Mouse (Mus musculus): ENCODE measurements around the gene Mipep.

The Mipep gene

DNA sequence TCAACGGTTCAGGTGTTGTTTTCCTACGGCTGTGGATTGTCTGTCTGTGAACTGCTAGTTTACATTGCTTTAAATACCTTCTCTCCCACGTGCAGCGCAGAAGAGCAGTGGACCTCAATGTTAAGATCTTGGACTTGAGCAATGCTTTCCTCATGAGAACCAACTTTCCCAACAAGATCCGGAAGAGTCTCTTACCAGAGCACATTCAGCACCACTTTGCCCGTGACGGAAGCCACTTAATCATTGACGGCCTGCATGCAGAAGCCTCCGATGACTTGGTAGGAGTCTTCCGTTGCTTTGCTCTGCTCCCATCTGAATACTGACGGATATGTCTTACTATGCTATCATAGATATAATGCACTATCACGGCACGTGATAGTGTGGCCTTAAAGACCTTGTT is 17.7 kb downstream of the Mipep start:
- DNase-seq (ENCODE audit: low spot score): no peak

DNA sequence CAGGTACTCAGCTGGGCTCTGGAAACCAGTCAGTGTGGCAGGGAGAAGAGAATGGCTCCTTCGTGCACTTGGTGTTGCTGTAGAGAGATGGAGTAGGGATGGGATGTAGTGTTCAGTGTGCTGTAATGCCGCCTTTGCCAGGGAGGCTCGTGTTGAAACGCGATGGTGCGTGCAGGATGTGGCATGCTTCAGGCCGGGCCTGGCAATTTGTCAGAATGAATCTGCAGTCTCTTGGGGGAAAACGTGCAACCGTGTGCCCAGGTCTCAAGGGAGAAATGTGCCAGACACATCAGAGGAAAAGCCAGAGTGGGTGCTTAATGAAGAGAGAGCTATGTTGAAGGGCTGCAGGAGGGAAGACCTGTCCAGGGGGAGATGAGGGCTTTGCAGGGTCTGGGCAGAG is 20.6 kb downstream of the Mipep start:
- DNase-seq (ENCODE audit: low spot score): no peak

GRCm38 (mm10) chr14:60805871-60806270 is 21.5 kb downstream of the Mipep start:
- no peak for DNase-seq (ENCODE audit: low spot score)

DNA sequence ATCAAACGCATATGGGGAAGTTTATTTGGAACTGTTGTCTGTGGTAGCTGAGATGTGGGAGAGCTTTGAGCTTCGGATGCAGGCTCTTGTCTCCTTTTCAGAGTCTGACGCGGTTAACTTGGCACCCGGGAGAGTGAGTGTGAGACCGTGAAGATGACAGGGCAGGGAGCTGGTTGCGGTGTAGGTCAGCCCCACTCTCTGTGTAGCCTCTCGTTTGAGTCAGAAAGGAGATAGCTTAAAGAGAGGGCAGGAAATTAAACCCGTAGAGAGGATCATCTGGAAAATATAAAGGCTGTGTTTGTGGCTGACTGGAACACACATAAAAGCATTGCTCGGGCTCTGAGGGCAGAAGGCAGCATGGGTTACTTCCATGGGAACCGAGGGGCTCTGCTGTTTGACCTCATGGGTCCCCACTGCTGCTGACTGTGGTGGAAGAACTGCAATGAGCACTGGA is 22.5 kb downstream of the Mipep start:
- DNase-seq (ENCODE audit: low spot score): peak; percentile 58

GRCm38 (mm10) chr14:60809881-60810280 is 25.5 kb downstream of the Mipep start:
- DNase-seq (ENCODE audit: low spot score): no peak

- no peak for DNase-seq (ENCODE audit: low spot score)
Observed at GRCm38 (mm10) chr14:60811547-60811946, 27.2 kb downstream of the Mipep start.

DNA sequence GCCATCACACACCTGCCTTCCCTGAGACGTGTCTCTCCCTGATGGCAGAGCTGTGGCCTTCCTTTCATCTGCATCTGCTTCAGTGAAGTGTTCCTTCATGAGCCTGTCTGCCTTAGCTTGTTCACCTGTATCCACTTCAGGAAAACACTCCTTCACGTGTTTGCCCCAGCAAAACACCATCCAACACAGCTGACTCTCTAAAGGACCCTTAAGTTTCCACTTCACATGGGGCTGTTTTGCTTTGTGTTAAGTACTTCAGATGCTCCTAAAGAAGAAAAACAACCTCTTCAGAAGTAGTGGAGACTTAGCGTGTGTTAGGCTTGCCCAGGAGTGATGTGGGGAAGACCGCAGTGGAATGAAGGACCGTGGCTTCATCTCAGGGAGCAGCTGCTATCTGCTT is 30.7 kb downstream of the Mipep start:
- DNase-seq (ENCODE audit: low spot score): no peak

GRCm38 (mm10) chr14:60818045-60818444 is 33.7 kb downstream of the Mipep start:
- no peak for DNase-seq (ENCODE audit: low spot score)

DNA sequence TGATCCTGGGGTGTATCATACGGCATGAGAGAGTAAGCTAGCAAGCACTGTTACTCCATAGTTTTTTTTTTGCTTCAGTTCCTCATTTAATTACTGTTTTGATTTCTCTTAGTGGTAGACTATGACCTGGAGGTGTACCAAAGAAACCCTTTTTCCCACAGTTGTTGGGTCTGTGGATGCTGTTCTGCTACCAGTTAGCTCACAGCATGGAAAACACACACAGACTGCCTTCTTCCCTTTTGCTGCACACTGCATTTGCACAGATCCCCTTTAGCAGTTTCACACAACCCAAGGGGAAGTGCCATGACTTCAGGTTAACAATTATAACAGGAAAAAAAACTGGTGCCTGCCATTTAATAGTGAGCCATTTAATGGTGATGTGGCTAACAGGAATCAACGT is 45.7 kb downstream of the Mipep start:
- DNase-seq (ENCODE audit: low spot score): no peak

DNA sequence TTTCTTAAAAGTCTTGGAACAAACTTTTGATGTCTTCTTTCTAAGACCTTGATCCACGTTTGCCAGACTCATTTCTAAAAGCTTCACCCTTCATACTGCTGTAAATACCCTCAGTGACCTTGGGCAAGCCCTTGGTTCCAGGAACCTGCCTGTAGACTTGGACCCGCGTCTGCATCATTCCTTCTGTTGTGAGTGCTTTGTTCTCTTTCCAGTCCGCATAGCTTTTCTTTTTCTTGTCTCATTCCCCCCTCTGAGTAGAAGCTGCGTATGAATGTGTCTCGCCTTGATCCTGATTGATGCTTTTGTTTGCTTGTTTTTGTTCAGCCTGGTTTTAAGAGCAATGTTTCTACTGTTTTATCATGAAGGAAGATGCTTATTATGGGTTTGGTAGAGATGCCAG is 52.3 kb downstream of the Mipep start:
- DNase-seq (ENCODE audit: low spot score): no peak

DNA sequence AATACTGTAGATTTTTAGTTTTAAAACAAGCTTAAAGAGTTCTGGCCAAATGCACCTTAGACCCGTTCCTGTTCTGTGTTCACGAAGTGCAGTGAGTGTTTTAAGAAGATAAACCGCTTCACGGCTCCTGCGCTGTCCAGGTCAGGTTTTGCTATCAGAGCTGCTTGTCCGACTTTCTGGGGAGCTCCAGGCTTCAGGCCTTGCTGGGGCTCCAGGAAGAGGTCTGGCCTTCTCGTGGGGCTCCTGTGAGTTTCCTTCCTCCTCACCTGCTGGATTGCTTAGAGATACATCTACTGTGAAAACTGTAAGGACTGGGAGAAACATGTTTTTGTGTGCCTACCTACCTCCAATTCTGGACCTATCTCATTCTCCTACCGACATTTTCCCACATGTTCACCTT is 55.3 kb downstream of the Mipep start:
- no peak for DNase-seq (ENCODE audit: low spot score)

DNA sequence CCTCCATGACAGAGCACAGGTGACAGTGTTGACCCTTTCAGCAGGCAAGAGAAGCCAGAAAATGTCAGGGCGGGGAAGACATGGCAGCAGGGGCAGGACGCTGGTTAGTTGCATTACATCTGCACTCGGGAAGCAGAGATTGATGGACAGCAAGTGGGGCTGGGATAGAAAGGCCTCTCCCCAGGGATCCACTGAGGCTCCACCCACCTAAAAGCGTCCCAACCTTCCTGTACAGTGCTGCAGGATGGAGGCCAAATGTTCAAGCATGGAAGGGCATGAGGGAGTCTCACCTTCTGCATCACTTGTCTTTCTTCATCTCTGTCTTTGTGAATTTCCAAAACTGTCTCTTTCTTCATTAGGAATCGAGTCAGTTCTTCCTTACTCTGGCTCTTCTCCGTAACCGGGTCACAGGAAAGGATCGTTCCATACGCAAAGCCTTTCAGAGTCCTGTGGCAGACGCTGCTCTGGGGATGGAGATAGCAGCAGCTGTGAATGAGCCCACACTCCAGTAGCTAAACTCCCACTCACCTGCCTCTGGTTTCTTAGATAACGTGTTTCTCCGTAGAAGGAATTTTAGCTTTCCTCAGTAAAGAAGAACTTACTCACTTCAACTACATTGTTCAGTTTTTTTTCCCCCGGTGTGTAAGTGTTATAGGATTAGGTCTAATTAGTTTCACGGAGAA is 57.7 kb downstream of the Mipep start:
- DNase-seq (ENCODE audit: low spot score): no peak

GRCm38 (mm10) chr14:60843596-60843995 is 59.2 kb downstream of the Mipep start:
- no peak for DNase-seq (ENCODE audit: low spot score)

DNA sequence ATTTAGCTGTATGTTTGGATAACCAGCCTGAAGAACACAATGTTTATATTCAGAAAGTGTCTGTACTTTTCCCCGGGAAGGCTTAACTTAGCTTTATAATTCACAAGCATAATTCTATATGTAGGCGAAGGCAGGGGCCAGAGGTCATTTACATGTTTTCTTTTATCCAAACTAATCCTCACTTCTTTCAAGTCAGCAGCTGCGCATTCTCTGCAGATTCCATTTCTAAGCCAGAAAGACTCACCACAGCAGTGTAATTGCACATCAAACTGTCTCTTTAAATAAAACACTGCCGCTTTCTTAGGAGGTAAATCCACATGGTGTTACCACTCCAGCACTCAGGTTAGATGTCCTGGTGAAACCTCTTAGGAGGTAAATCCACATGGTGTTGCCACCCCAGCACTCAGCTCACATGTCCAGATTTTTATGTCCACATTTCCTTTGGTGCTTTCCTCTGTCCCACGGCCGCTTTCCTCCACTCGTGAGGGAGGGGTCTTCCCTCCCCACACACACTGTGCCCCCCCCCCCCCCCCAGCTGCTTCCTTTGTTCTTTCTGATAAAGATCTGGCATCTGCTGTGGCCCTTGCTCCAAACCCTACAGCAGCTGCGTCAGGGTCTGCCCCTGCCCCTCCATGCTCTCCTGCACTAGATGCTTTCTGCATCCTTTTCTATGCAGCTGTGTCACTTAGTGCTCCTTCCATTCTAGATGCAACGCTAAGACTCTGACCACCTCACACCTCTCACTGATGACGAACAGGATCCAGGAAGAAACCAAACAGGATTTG is 61.1 kb downstream of the Mipep start:
- no peak for DNase-seq (ENCODE audit: low spot score)

- DNase-seq (ENCODE audit: low spot score): no peak
Observed at GRCm38 (mm10) chr14:60846174-60846573, 61.8 kb downstream of the Mipep start.

- DNase-seq (ENCODE audit: low spot score): no peak
Observed at GRCm38 (mm10) chr14:60848194-60848593, 63.8 kb downstream of the Mipep start.

DNA sequence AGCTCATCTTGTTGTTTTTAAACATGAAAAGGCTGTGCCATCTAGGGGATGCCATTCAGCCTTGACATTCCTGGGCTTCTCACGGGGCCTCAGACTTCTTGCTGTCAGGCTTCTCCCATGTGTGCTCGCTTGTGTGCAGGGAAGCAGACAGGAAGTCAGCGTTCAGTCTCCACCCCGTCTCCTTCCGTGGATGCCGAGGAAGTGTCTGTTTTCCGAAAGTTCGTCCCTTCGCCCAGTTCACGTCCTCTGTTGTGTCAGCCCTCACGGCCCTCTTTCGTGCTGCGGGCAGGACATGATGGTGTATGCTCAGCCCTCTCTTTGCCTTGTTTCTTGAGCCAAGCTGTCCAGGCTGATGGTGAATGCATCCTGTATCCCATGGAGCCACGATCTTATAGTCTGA is 65.7 kb downstream of the Mipep start:
- no peak for DNase-seq (ENCODE audit: low spot score)

- DNase-seq (ENCODE audit: low spot score): no peak
Observed at GRCm38 (mm10) chr14:60851632-60852031, 67.3 kb downstream of the Mipep start.

GRCm38 (mm10) chr14:60856199-60856912 is 72.0 kb downstream of the Mipep start:
- no peak for DNase-seq (ENCODE audit: low spot score)

- no peak for DNase-seq (ENCODE audit: low spot score)
Observed at GRCm38 (mm10) chr14:60856913-60857300, 72.5 kb downstream of the Mipep start.

GRCm38 (mm10) chr14:60863396-60863795 is 79.0 kb downstream of the Mipep start:
- DNase-seq (ENCODE audit: low spot score): peak; percentile 16

- peak; percentile 58 for DNase-seq (ENCODE audit: low spot score)
Observed at GRCm38 (mm10) chr14:60866399-60866798, 82.0 kb downstream of the Mipep start.

GRCm38 (mm10) chr14:60868325-60868724 is 84.0 kb downstream of the Mipep start:
- peak; percentile 6 for DNase-seq (ENCODE audit: low spot score)
